Mouse (Mus musculus): ENCODE results near the gene Bad. TPM values are rescaled to one million over a fixed set of nuclear protein-coding genes. Genes with fewer than 3 reads are reported as not detected.
A peak's percentile ranks its signal among the peaks of the same experiment; 100 is the strongest.

Bad gene
- polyA plus RNA-seq, 1 experiment from 2014 or later: 70.9 TPM

GRCm38 (mm10) chr19:6981465-6981864 is 39.8 kb downstream of the Bad start:
- Histone ChIP-seq H3K4me1 (ENCODE audit: control insufficient read depth, insufficient read depth, low read length) (peaks cover 33% of the 10 kb centered on the region), H3K4me3 (ENCODE audit: low read length) (no peak overlapping the region; the same call in 1 of the 2 replicates), H3K27ac (ENCODE audit: low read depth, low read length) (no peak overlapping the region), H3K9ac (ENCODE audit: low read depth, low read length) (no peak overlapping the region), H3K9me3 (ENCODE audit: control insufficient read depth, low read length) (no peaks in the 10 kb centered on the region), H3K36me3 (ENCODE audit: control insufficient read depth, insufficient read depth, low read length) (peaks cover 42% of the 10 kb centered on the region), H3K4me2 (replicated peaks; ENCODE audit: low read depth, low read length) (peak overlapping the region; percentile 81; the same call in 1 of the 2 replicates), H3K27me3 (ENCODE audit: control insufficient read depth, insufficient read depth, low read length) (no peaks in the 10 kb centered on the region)
- WGBS: 87% methylated on average over 4 of the region's 4 CpGs
- no peak for ATAC-seq (ENCODE audit: low FRiP score, low TSS enrichment)

GRCm38 (mm10) chr19:6983621-6984020 is 42.0 kb downstream of the Bad start:
- no peaks in the 10 kb centered on the region for H3K27me3 ChIP-seq (ENCODE audit: control insufficient read depth, insufficient read depth, low read length)
- no peaks in the 10 kb centered on the region for H3K9me3 ChIP-seq (ENCODE audit: control insufficient read depth, low read length)
- peaks cover 26% of the 10 kb centered on the region for H3K4me1 ChIP-seq (ENCODE audit: control insufficient read depth, insufficient read depth, low read length)
- H3K27ac ChIP-seq (ENCODE audit: low read depth, low read length): no peak overlapping the region
- no peak overlapping the region for H3K4me3 ChIP-seq (ENCODE audit: low read length)
- no peak overlapping the region for H3K9ac ChIP-seq (ENCODE audit: low read depth, low read length)
- ATAC-seq (ENCODE audit: low FRiP score, low TSS enrichment): no peak
- 94% methylated on average over 5 of the region's 5 CpGs for whole genome bisulfite sequencing
- no peak overlapping the region for H3K4me2 ChIP-seq (replicated peaks; ENCODE audit: low read depth, low read length)
- H3K36me3 ChIP-seq (ENCODE audit: control insufficient read depth, insufficient read depth, low read length): peaks cover 24% of the 10 kb centered on the region; the same call in 1 of the 2 replicates

GRCm38 (mm10) chr19:6985300-6985699 is 43.6 kb downstream of the Bad start:
- Histone ChIP-seq H3K4me1 (ENCODE audit: control insufficient read depth, insufficient read depth, low read length) (peaks cover 22% of the 10 kb centered on the region), H3K4me3 (ENCODE audit: low read length) (no peak overlapping the region), H3K36me3 (ENCODE audit: control insufficient read depth, insufficient read depth, low read length) (peaks cover 22% of the 10 kb centered on the region; the same call in 1 of the 2 replicates), H3K4me2 (replicated peaks; ENCODE audit: low read depth, low read length) (no peak overlapping the region), H3K9me3 (ENCODE audit: control insufficient read depth, low read length) (no peaks in the 10 kb centered on the region), H3K27me3 (ENCODE audit: control insufficient read depth, insufficient read depth, low read length) (no peaks in the 10 kb centered on the region), H3K27ac (ENCODE audit: low read depth, low read length) (no peak overlapping the region), H3K9ac (ENCODE audit: low read depth, low read length) (no peak overlapping the region)
- ATAC-seq (ENCODE audit: low FRiP score, low TSS enrichment): no peak
- 84% methylated on average over 19 of the region's 19 CpGs for WGBS

- Histone ChIP-seq H3K4me2 (replicated peaks; ENCODE audit: low read depth, low read length) (peak overlapping the region; percentile 90), H3K4me1 (ENCODE audit: control insufficient read depth, insufficient read depth, low read length) (peaks cover 18% of the 10 kb centered on the region), H3K9ac (ENCODE audit: low read depth, low read length) (peak overlapping the region; percentile 96; the same call in 1 of the 2 replicates), H3K9me3 (ENCODE audit: control insufficient read depth, low read length) (no peaks in the 10 kb centered on the region), H3K27ac (ENCODE audit: low read depth, low read length) (no peak overlapping the region), H3K36me3 (ENCODE audit: control insufficient read depth, insufficient read depth, low read length) (peaks cover 22% of the 10 kb centered on the region; the same call in 1 of the 2 replicates), H3K4me3 (ENCODE audit: low read length) (peak overlapping the region; percentile 85), H3K27me3 (ENCODE audit: control insufficient read depth, insufficient read depth, low read length) (no peaks in the 10 kb centered on the region)
- ATAC-seq (ENCODE audit: low FRiP score, low TSS enrichment): no peak
- 76% methylated on average over 10 of the region's 10 CpGs for WGBS
Observed at GRCm38 (mm10) chr19:6985951-6986708, 44.5 kb downstream of the Bad start.

- H3K4me2 ChIP-seq (replicated peaks; ENCODE audit: low read depth, low read length): peak within 1 kb of the TSS; percentile 90
- H3K36me3 ChIP-seq (ENCODE audit: control insufficient read depth, insufficient read depth, low read length): peaks cover 20% of the 10 kb centered on the region; the same call in 1 of the 2 replicates
- peaks cover 16% of the 10 kb centered on the region for H3K4me1 ChIP-seq (ENCODE audit: control insufficient read depth, insufficient read depth, low read length)
- H3K4me3 ChIP-seq (ENCODE audit: low read length): peak within 1 kb of the TSS; percentile 85
- no peaks in the 10 kb centered on the region for H3K27me3 ChIP-seq (ENCODE audit: control insufficient read depth, insufficient read depth, low read length)
- H3K9me3 ChIP-seq (ENCODE audit: control insufficient read depth, low read length): no peaks in the 10 kb centered on the region
- peak within 1 kb of the TSS; percentile 69; the same call in 1 of the 2 replicates for H3K27ac ChIP-seq (ENCODE audit: low read depth, low read length)
- H3K9ac ChIP-seq (ENCODE audit: low read depth, low read length): peak within 1 kb of the TSS; percentile 96
- WGBS: 1% methylated on average over 75 of the region's 85 CpGs
- peak; percentile 56 for ATAC-seq (ENCODE audit: low FRiP score, low TSS enrichment)
Observed at GRCm38 (mm10) chr19:6987061-6987903, 45.6 kb downstream of the Bad start, which contains the start of gene Vegfb. TSS of gene Vegfb (minus strand) at chr19:6987651.

GRCm38 (mm10) chr19:6987904-6988285 is 46.2 kb downstream of the Bad start:
- H3K4me1 ChIP-seq (ENCODE audit: control insufficient read depth, insufficient read depth, low read length): peaks cover 17% of the 10 kb centered on the region
- no peaks in the 10 kb centered on the region for H3K27me3 ChIP-seq (ENCODE audit: control insufficient read depth, insufficient read depth, low read length)
- H3K9ac ChIP-seq (ENCODE audit: low read depth, low read length): peak overlapping the region; percentile 96
- H3K4me2 ChIP-seq (replicated peaks; ENCODE audit: low read depth, low read length): peak overlapping the region; percentile 90
- no peaks in the 10 kb centered on the region for H3K9me3 ChIP-seq (ENCODE audit: control insufficient read depth, low read length)
- peaks cover 16% of the 10 kb centered on the region; the same call in 1 of the 2 replicates for H3K36me3 ChIP-seq (ENCODE audit: control insufficient read depth, insufficient read depth, low read length)
- peak overlapping the region; percentile 85 for H3K4me3 ChIP-seq (ENCODE audit: low read length)
- peak overlapping the region; percentile 69; the same call in 1 of the 2 replicates for H3K27ac ChIP-seq (ENCODE audit: low read depth, low read length)
- ATAC-seq (ENCODE audit: low FRiP score, low TSS enrichment): no peak
- WGBS: 2% methylated on average over 8 of the region's 8 CpGs

- Histone ChIP-seq H3K9me3 (ENCODE audit: control insufficient read depth, low read length) (no peaks in the 10 kb centered on the region), H3K4me3 (ENCODE audit: low read length) (no peak overlapping the region), H3K27me3 (ENCODE audit: control insufficient read depth, insufficient read depth, low read length) (no peaks in the 10 kb centered on the region), H3K36me3 (ENCODE audit: control insufficient read depth, insufficient read depth, low read length) (peaks cover 6% of the 10 kb centered on the region; the same call in 1 of the 2 replicates), H3K27ac (ENCODE audit: low read depth, low read length) (no peak overlapping the region), H3K4me1 (ENCODE audit: control insufficient read depth, insufficient read depth, low read length) (peaks cover 23% of the 10 kb centered on the region), H3K4me2 (replicated peaks; ENCODE audit: low read depth, low read length) (no peak overlapping the region), H3K9ac (ENCODE audit: low read depth, low read length) (no peak overlapping the region)
- no peak for ATAC-seq (ENCODE audit: low FRiP score, low TSS enrichment)
- WGBS: 82% methylated on average over 8 of the region's 8 CpGs
Observed at GRCm38 (mm10) chr19:6989251-6989650, 47.6 kb downstream of the Bad start.

- Histone ChIP-seq H3K27ac (ENCODE audit: low read depth, low read length) (no peak overlapping the region), H3K4me2 (replicated peaks; ENCODE audit: low read depth, low read length) (no peak overlapping the region), H3K4me1 (ENCODE audit: control insufficient read depth, insufficient read depth, low read length) (peaks cover 31% of the 10 kb centered on the region), H3K36me3 (ENCODE audit: control insufficient read depth, insufficient read depth, low read length) (no peaks in the 10 kb centered on the region), H3K27me3 (ENCODE audit: control insufficient read depth, insufficient read depth, low read length) (no peaks in the 10 kb centered on the region), H3K9me3 (ENCODE audit: control insufficient read depth, low read length) (no peaks in the 10 kb centered on the region), H3K4me3 (ENCODE audit: low read length) (no peak overlapping the region), H3K9ac (ENCODE audit: low read depth, low read length) (no peak overlapping the region)
- WGBS: 87% methylated on average over 6 of the region's 6 CpGs
- ATAC-seq (ENCODE audit: low FRiP score, low TSS enrichment): no peak
Observed at GRCm38 (mm10) chr19:6990712-6991111, 49.1 kb downstream of the Bad start.
